Mouse (Mus musculus): ENCODE measurements around the gene Psmb5. TPM values are rescaled to one million over a fixed set of nuclear protein-coding genes. Genes with fewer than 3 reads are reported as not detected.

The Psmb5 gene
- 148 and 157 TPM in 2 replicates for polyA plus RNA-seq (2015; fragmentation: Nextera tagmentation; extraction: Ambion mirVana)

GRCm38 (mm10) chr14:54617897-54618365 lies at the start of gene Psmb5:
Gene Psmb5 (minus strand): TSS chr14:54618022.
- H3K27ac ChIP-seq (ENCODE audit: low read depth), result peak within 1 kb of the TSS; percentile 71
- WGBS (ENCODE audit: insufficient replicate concordance), result under 1% methylated on average over 20 of the region's 25 CpGs

DNA sequence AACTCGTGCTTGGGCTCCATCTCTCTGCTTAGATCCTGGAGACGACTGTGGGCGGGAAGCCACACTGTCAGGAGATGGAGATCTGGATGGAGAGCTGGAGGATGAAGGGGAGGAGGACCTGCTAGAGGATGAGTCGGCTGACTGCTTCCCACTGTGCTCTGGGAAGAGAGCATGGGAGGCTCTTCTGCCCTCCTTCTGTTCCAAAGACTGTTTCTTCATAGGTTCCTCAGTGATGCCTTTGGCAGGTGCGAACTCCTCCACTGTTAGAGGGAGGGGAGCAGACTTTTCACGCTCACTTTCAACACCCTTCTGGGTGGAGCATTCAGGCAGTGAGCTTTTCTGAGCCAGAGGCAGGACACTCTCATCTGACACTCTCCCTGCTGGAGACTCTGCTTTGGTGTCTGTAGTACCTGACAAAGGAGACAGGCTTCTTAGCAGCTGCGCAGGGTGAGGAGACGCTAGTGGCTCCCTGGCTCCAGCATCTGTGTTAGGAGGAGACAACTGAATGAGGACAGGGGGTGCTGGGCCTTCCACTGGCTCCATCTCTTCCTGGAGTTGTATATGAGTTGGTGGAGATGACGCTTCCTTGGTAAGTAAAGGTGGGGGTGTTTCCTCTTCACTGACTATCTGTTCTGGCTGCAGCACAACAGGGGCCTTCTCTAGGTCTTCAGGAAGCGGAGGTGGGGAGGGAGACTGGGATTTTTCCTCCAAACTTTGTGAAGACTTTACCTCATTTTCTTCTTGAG lies 46.8 kb upstream of the Psmb5 start:
- no peaks in the 10 kb centered on the region for H3K27me3 ChIP-seq (ENCODE audit: insufficient read depth, low read length)
- H3K36me3 ChIP-seq (replicated peaks; ENCODE audit: insufficient read depth, low read length), result peaks cover 91% of the 10 kb centered on the region
- no peak overlapping the region for H3K4me2 ChIP-seq (ENCODE audit: low read depth, low read length)
- no peak overlapping the region for H3K4me3 ChIP-seq (ENCODE audit: low read depth, low read length)
- ATAC-seq, result no peak
- no peaks in the 10 kb centered on the region for H3K9me3 ChIP-seq (ENCODE audit: low read length)
- no peak overlapping the region for H3K27ac ChIP-seq (ENCODE audit: low read depth)
- no peak overlapping the region for H3K9ac ChIP-seq (replicated peaks)
- H3K4me1 ChIP-seq (ENCODE audit: insufficient read depth), result no peaks in the 10 kb centered on the region
- TF ChIP-seq CTCF (IDR thresholded peaks at IDR 0.05; ENCODE audit: low read depth) (no peak), EP300 (IDR thresholded peaks at IDR 0.05; ENCODE audit: low read depth) (no peak)
- DNase-seq, result no peak
- WGBS (ENCODE audit: insufficient replicate concordance), result 87% methylated on average over 10 of the region's 10 CpGs

More at GRCm38 (mm10) chr14:54617897-54618365, at the start of gene Psmb5:
- Histone ChIP-seq H3K36me3 (replicated peaks; ENCODE audit: insufficient read depth, low read length) (peaks cover 11% of the 10 kb centered on the region), H3K4me1 (ENCODE audit: insufficient read depth) (peaks cover 10% of the 10 kb centered on the region; the same call in 1 of the 2 replicates), H3K9ac (replicated peaks) (peak within 1 kb of the TSS; percentile 75), H3K9me3 (ENCODE audit: low read length) (no peaks in the 10 kb centered on the region), H3K4me2 (ENCODE audit: low read depth, low read length) (peak within 1 kb of the TSS; percentile 82), H3K27me3 (ENCODE audit: insufficient read depth, low read length) (no peaks in the 10 kb centered on the region), H3K4me3 (ENCODE audit: low read depth, low read length) (peak within 1 kb of the TSS; percentile 81)
- ATAC-seq (peak; percentile 95), DNase-seq (peak; percentile 90)
- TF ChIP-seq CTCF (IDR thresholded peaks at IDR 0.05; ENCODE audit: low read depth) (no peak), EP300 (IDR thresholded peaks at IDR 0.05; ENCODE audit: low read depth) (peak; percentile 34; the same call in 1 of the 2 replicates)

- no peaks in the 10 kb centered on the region for H3K27me3 ChIP-seq (ENCODE audit: insufficient read depth, low read length)
These were observed 42.2 kb upstream of the Psmb5 start for GRCm38 (mm10) chr14:54660009-54660408.

DNA sequence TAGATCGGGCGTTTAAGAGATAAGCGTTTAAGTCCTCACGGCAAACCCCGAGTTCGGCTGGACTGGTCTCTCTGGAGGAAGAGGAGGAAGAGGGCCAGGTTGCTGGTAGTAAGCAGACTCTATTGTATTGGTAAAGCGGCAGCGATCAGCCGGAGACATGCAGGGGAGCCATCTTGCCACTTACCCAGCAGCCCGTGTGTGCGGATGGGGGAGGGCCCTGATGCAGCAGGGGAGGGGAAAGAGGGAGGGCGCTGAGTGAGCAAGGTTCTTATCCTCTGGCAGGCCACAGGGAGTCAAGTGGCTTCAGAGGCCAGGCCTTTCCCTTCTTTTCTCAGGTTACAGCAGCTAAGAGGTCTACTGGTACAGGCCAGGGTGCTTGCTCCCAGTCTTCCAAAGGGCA lies 35.7 kb upstream of the Psmb5 start:
- Histone ChIP-seq H3K4me2 (ENCODE audit: low read depth, low read length) (peak overlapping the region; percentile 72), H3K9me3 (ENCODE audit: low read length) (no peaks in the 10 kb centered on the region), H3K36me3 (replicated peaks; ENCODE audit: insufficient read depth, low read length) (peaks cover 69% of the 10 kb centered on the region)

More at GRCm38 (mm10) chr14:54660009-54660408, 42.2 kb upstream of the Psmb5 start:
- Histone ChIP-seq H3K36me3 (replicated peaks; ENCODE audit: insufficient read depth, low read length) (peaks cover 93% of the 10 kb centered on the region), H3K4me3 (ENCODE audit: low read depth, low read length) (no peak overlapping the region), H3K9ac (replicated peaks) (no peak overlapping the region), H3K9me3 (ENCODE audit: low read length) (no peaks in the 10 kb centered on the region), H3K27ac (ENCODE audit: low read depth) (no peak overlapping the region), H3K4me2 (ENCODE audit: low read depth, low read length) (no peak overlapping the region), H3K4me1 (ENCODE audit: insufficient read depth) (no peaks in the 10 kb centered on the region)
- no peak for ATAC-seq
- no peak for DNase-seq
- TF ChIP-seq CTCF (IDR thresholded peaks at IDR 0.05; ENCODE audit: low read depth), result no peak
- TF ChIP-seq EP300 (IDR thresholded peaks at IDR 0.05; ENCODE audit: low read depth), result no peak
- WGBS (ENCODE audit: insufficient replicate concordance), result 90% methylated on average over 2 of the region's 2 CpGs

GRCm38 (mm10) chr14:54652787-54653186 lies 35.0 kb upstream of the Psmb5 start:
- peaks cover 71% of the 10 kb centered on the region for H3K36me3 ChIP-seq (replicated peaks; ENCODE audit: insufficient read depth, low read length)
- 3% methylated on average over 7 of the region's 7 CpGs for WGBS (ENCODE audit: insufficient replicate concordance)
- peak overlapping the region; percentile 64 for H3K4me3 ChIP-seq (ENCODE audit: low read depth, low read length)
- H3K4me1 ChIP-seq (ENCODE audit: insufficient read depth), result peaks cover 17% of the 10 kb centered on the region
- DNase-seq (no peak), ATAC-seq (no peak)
- TF ChIP-seq EP300 (IDR thresholded peaks at IDR 0.05; ENCODE audit: low read depth), result no peak
- no peak for TF ChIP-seq CTCF (IDR thresholded peaks at IDR 0.05; ENCODE audit: low read depth)
- peak overlapping the region; percentile 76 for H3K9ac ChIP-seq (replicated peaks)
- H3K4me2 ChIP-seq (ENCODE audit: low read depth, low read length), result peak overlapping the region; percentile 72
- H3K27ac ChIP-seq (ENCODE audit: low read depth), result peak overlapping the region; percentile 70; the same call in 1 of the 2 replicates
- no peaks in the 10 kb centered on the region for H3K9me3 ChIP-seq (ENCODE audit: low read length)
- H3K27me3 ChIP-seq (ENCODE audit: insufficient read depth, low read length), result no peaks in the 10 kb centered on the region

More for the DNA sequence above, 35.7 kb upstream of the Psmb5 start:
- peak; percentile 86 for ATAC-seq
- Histone ChIP-seq H3K4me1 (ENCODE audit: insufficient read depth) (peaks cover 17% of the 10 kb centered on the region), H3K4me3 (ENCODE audit: low read depth, low read length) (peak overlapping the region; percentile 64), H3K9ac (replicated peaks) (peak overlapping the region; percentile 76), H3K27me3 (ENCODE audit: insufficient read depth, low read length) (no peaks in the 10 kb centered on the region), H3K27ac (ENCODE audit: low read depth) (peak overlapping the region; percentile 70)
- peak; percentile 88 for DNase-seq
- under 1% methylated on average over 12 of the region's 12 CpGs for WGBS (ENCODE audit: insufficient replicate concordance)
- TF ChIP-seq CTCF (IDR thresholded peaks at IDR 0.05; ENCODE audit: low read depth) (no peak), EP300 (IDR thresholded peaks at IDR 0.05; ENCODE audit: low read depth) (no peak)

DNA sequence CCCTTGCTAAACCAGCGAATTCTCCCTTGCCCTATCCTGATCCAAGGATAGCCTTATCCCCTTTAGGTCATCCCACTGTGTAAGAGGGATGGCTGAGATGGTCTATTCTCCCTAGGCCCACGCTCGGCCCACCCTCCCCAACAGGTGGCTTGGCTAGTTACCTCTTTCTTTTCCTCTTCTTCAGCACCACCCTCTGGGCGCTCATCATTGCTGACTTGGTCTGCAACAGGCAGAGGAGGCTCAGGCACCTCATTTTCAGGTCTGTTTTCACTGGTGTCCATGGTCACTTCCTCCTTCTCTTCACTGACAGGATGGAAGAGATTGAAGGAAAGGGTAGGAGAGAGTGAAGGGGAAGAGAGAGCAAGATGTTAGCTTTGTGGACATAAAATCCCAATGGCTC lies 33.7 kb upstream of the Psmb5 start:
- peaks cover 17% of the 10 kb centered on the region for H3K4me1 ChIP-seq (ENCODE audit: insufficient read depth)
- DNase-seq (no peak), ATAC-seq (no peak)
- H3K9ac ChIP-seq (replicated peaks), result no peak overlapping the region
- WGBS (ENCODE audit: insufficient replicate concordance), result 72% methylated on average over 4 of the region's 4 CpGs
- H3K27ac ChIP-seq (ENCODE audit: low read depth), result peak overlapping the region; percentile 22; the same call in 1 of the 2 replicates
- no peaks in the 10 kb centered on the region for H3K9me3 ChIP-seq (ENCODE audit: low read length)
- no peaks in the 10 kb centered on the region for H3K27me3 ChIP-seq (ENCODE audit: insufficient read depth, low read length)
- no peak overlapping the region for H3K4me3 ChIP-seq (ENCODE audit: low read depth, low read length)
- H3K4me2 ChIP-seq (ENCODE audit: low read depth, low read length), result 0 out of 2 replicates have a peak overlapping the region, but pooled peaks have one; percentile 72
- TF ChIP-seq CTCF (IDR thresholded peaks at IDR 0.05; ENCODE audit: low read depth) (no peak), EP300 (IDR thresholded peaks at IDR 0.05; ENCODE audit: low read depth) (no peak)
- peaks cover 72% of the 10 kb centered on the region for H3K36me3 ChIP-seq (replicated peaks; ENCODE audit: insufficient read depth, low read length)
